Mouse (Mus musculus): ENCODE data around the gene Mgat5. TPM values are rescaled to one million over a fixed set of nuclear protein-coding genes. Genes with fewer than 3 reads are reported as not detected.

The Mgat5 gene
- polyA plus RNA-seq, 1 experiment from 2014 or later: 13.1 TPM

GRCm38 (mm10) chr1:127444836-127445485 lies 240.1 kb downstream of the Mgat5 start:
- no peak for ATAC-seq
- Histone ChIP-seq H3K4me3 (ENCODE audit: low read length) (no peak overlapping the region), H3K4me2 (ENCODE audit: low read length) (no peak overlapping the region), H3K27ac (ENCODE audit: low read depth, low read length) (no peak overlapping the region), H3K9me3 (ENCODE audit: control insufficient read depth, low read length) (peaks cover 4% of the 10 kb centered on the region), H3K9ac (ENCODE audit: low read depth, low read length) (no peak overlapping the region), H3K27me3 (replicated peaks; ENCODE audit: control insufficient read depth, insufficient read depth, low read length) (no peaks in the 10 kb centered on the region), H3K4me1 (ENCODE audit: control insufficient read depth, insufficient read depth, low read depth, low read length) (no peaks in the 10 kb centered on the region), H3K36me3 (ENCODE audit: control insufficient read depth, insufficient read depth, low read length) (peaks cover 16% of the 10 kb centered on the region)
- 49% methylated on average over 5 of the region's 5 CpGs for WGBS

- WGBS: 93% methylated on average over 6 of the region's 6 CpGs
- no peak overlapping the region for H3K9ac ChIP-seq (ENCODE audit: low read depth, low read length)
- H3K4me2 ChIP-seq (ENCODE audit: low read length): no peak overlapping the region
- H3K4me1 ChIP-seq (ENCODE audit: control insufficient read depth, insufficient read depth, low read depth, low read length): peaks cover 2% of the 10 kb centered on the region; the same call in 1 of the 2 replicates
- ATAC-seq: no peak
- no peak overlapping the region for H3K27ac ChIP-seq (ENCODE audit: low read depth, low read length)
- no peak overlapping the region for H3K4me3 ChIP-seq (ENCODE audit: low read length)
- H3K36me3 ChIP-seq (ENCODE audit: control insufficient read depth, insufficient read depth, low read length): peaks cover 6% of the 10 kb centered on the region
- H3K9me3 ChIP-seq (ENCODE audit: control insufficient read depth, low read length): peaks cover 4% of the 10 kb centered on the region
- H3K27me3 ChIP-seq (replicated peaks; ENCODE audit: control insufficient read depth, insufficient read depth, low read length): no peaks in the 10 kb centered on the region
Measured at GRCm38 (mm10) chr1:127453397-127453796, 248.6 kb downstream of the Mgat5 start.

- Histone ChIP-seq H3K4me1 (ENCODE audit: control insufficient read depth, insufficient read depth, low read depth, low read length) (peaks cover 8% of the 10 kb centered on the region), H3K36me3 (ENCODE audit: control insufficient read depth, insufficient read depth, low read length) (peaks cover 4% of the 10 kb centered on the region), H3K4me3 (ENCODE audit: low read length) (no peak overlapping the region), H3K27me3 (replicated peaks; ENCODE audit: control insufficient read depth, insufficient read depth, low read length) (no peaks in the 10 kb centered on the region), H3K9me3 (ENCODE audit: control insufficient read depth, low read length) (no peaks in the 10 kb centered on the region), H3K9ac (ENCODE audit: low read depth, low read length) (no peak overlapping the region), H3K27ac (ENCODE audit: low read depth, low read length) (peak overlapping the region; percentile 13; the same call in 1 of the 2 replicates), H3K4me2 (ENCODE audit: low read length) (no peak overlapping the region)
- peak; percentile 78 for ATAC-seq
- WGBS: 14% methylated on average over 6 of the region's 6 CpGs
Measured at GRCm38 (mm10) chr1:127459015-127459451, 254.2 kb downstream of the Mgat5 start.

- Histone ChIP-seq H3K27ac (ENCODE audit: low read depth, low read length) (no peak overlapping the region), H3K36me3 (ENCODE audit: control insufficient read depth, insufficient read depth, low read length) (peaks cover 4% of the 10 kb centered on the region), H3K9ac (ENCODE audit: low read depth, low read length) (no peak overlapping the region), H3K9me3 (ENCODE audit: control insufficient read depth, low read length) (no peaks in the 10 kb centered on the region), H3K4me1 (ENCODE audit: control insufficient read depth, insufficient read depth, low read depth, low read length) (peaks cover 8% of the 10 kb centered on the region), H3K27me3 (replicated peaks; ENCODE audit: control insufficient read depth, insufficient read depth, low read length) (no peaks in the 10 kb centered on the region), H3K4me3 (ENCODE audit: low read length) (no peak overlapping the region), H3K4me2 (ENCODE audit: low read length) (no peak overlapping the region)
- WGBS: 76% methylated on average over 7 of the region's 7 CpGs
- ATAC-seq: no peak
Measured at GRCm38 (mm10) chr1:127459576-127459975, 254.8 kb downstream of the Mgat5 start.

GRCm38 (mm10) chr1:127461017-127461416 lies 256.2 kb downstream of the Mgat5 start:
- H3K9ac ChIP-seq (ENCODE audit: low read depth, low read length): no peak overlapping the region
- no peaks in the 10 kb centered on the region for H3K9me3 ChIP-seq (ENCODE audit: control insufficient read depth, low read length)
- no peaks in the 10 kb centered on the region for H3K27me3 ChIP-seq (replicated peaks; ENCODE audit: control insufficient read depth, insufficient read depth, low read length)
- no peak overlapping the region for H3K4me2 ChIP-seq (ENCODE audit: low read length)
- peaks cover 8% of the 10 kb centered on the region for H3K4me1 ChIP-seq (ENCODE audit: control insufficient read depth, insufficient read depth, low read depth, low read length)
- no peak overlapping the region for H3K4me3 ChIP-seq (ENCODE audit: low read length)
- no peak overlapping the region for H3K27ac ChIP-seq (ENCODE audit: low read depth, low read length)
- H3K36me3 ChIP-seq (ENCODE audit: control insufficient read depth, insufficient read depth, low read length): peaks cover 4% of the 10 kb centered on the region
- WGBS: 65% methylated on average over 9 of the region's 9 CpGs
- ATAC-seq: no peak

- no peak for ATAC-seq
Measured at GRCm38 (mm10) chr1:127464041-127464440, 259.2 kb downstream of the Mgat5 start.

GRCm38 (mm10) chr1:127465292-127465691 lies 260.5 kb downstream of the Mgat5 start:
- Histone ChIP-seq H3K36me3 (ENCODE audit: control insufficient read depth, insufficient read depth, low read length) (no peaks in the 10 kb centered on the region), H3K4me3 (ENCODE audit: low read length) (no peak overlapping the region), H3K4me2 (ENCODE audit: low read length) (no peak overlapping the region), H3K9me3 (ENCODE audit: control insufficient read depth, low read length) (no peaks in the 10 kb centered on the region), H3K4me1 (ENCODE audit: control insufficient read depth, insufficient read depth, low read depth, low read length) (no peaks in the 10 kb centered on the region), H3K27me3 (replicated peaks; ENCODE audit: control insufficient read depth, insufficient read depth, low read length) (no peaks in the 10 kb centered on the region), H3K9ac (ENCODE audit: low read depth, low read length) (no peak overlapping the region), H3K27ac (ENCODE audit: low read depth, low read length) (no peak overlapping the region)
- 57% methylated on average over 6 of the region's 6 CpGs for WGBS
- no peak for ATAC-seq

More at GRCm38 (mm10) chr1:127464041-127464440, 259.2 kb downstream of the Mgat5 start:
- H3K9me3 ChIP-seq (ENCODE audit: control insufficient read depth, low read length): no peaks in the 10 kb centered on the region
- H3K4me2 ChIP-seq (ENCODE audit: low read length): no peak overlapping the region
- no peak overlapping the region for H3K4me3 ChIP-seq (ENCODE audit: low read length)
- H3K27me3 ChIP-seq (replicated peaks; ENCODE audit: control insufficient read depth, insufficient read depth, low read length): no peaks in the 10 kb centered on the region
- no peaks in the 10 kb centered on the region; the same call in 1 of the 2 replicates for H3K4me1 ChIP-seq (ENCODE audit: control insufficient read depth, insufficient read depth, low read depth, low read length)
- H3K9ac ChIP-seq (ENCODE audit: low read depth, low read length): no peak overlapping the region
- no peak overlapping the region for H3K27ac ChIP-seq (ENCODE audit: low read depth, low read length)
- H3K36me3 ChIP-seq (ENCODE audit: control insufficient read depth, insufficient read depth, low read length): peaks cover 4% of the 10 kb centered on the region
- 69% methylated on average over 6 of the region's 6 CpGs for WGBS

- Histone ChIP-seq H3K9me3 (ENCODE audit: control insufficient read depth, low read length) (no peaks in the 10 kb centered on the region), H3K4me3 (ENCODE audit: low read length) (no peak overlapping the region), H3K27ac (ENCODE audit: low read depth, low read length) (no peak overlapping the region), H3K4me2 (ENCODE audit: low read length) (no peak overlapping the region), H3K27me3 (replicated peaks; ENCODE audit: control insufficient read depth, insufficient read depth, low read length) (no peaks in the 10 kb centered on the region), H3K9ac (ENCODE audit: low read depth, low read length) (no peak overlapping the region), H3K4me1 (ENCODE audit: control insufficient read depth, insufficient read depth, low read depth, low read length) (no peaks in the 10 kb centered on the region), H3K36me3 (ENCODE audit: control insufficient read depth, insufficient read depth, low read length) (no peaks in the 10 kb centered on the region)
- ATAC-seq: no peak
- WGBS: 97% methylated on average over 5 of the region's 5 CpGs
Measured at GRCm38 (mm10) chr1:127467238-127467637, 262.4 kb downstream of the Mgat5 start.

- no peak overlapping the region for H3K4me2 ChIP-seq (ENCODE audit: low read length)
- WGBS: 93% methylated on average over 4 of the region's 4 CpGs
Measured at GRCm38 (mm10) chr1:127470175-127470574, 265.4 kb downstream of the Mgat5 start.

More at GRCm38 (mm10) chr1:127470175-127470574, 265.4 kb downstream of the Mgat5 start:
- Histone ChIP-seq H3K27ac (ENCODE audit: low read depth, low read length) (no peak overlapping the region), H3K4me3 (ENCODE audit: low read length) (no peak overlapping the region), H3K4me1 (ENCODE audit: control insufficient read depth, insufficient read depth, low read depth, low read length) (no peaks in the 10 kb centered on the region), H3K9ac (ENCODE audit: low read depth, low read length) (no peak overlapping the region), H3K36me3 (ENCODE audit: control insufficient read depth, insufficient read depth, low read length) (no peaks in the 10 kb centered on the region; the same call in 1 of the 2 replicates), H3K27me3 (replicated peaks; ENCODE audit: control insufficient read depth, insufficient read depth, low read length) (no peaks in the 10 kb centered on the region), H3K9me3 (ENCODE audit: control insufficient read depth, low read length) (no peaks in the 10 kb centered on the region)
- no peak for ATAC-seq
